Mouse (Mus musculus) thymus, adult 2 months (tissue): Measurements from ENCODE around the gene Cfap221.

Experiments
- CTCF ChIP-seq: fragments of 200-500 bp; IDR thresholded peaks from 2 replicates; pipeline ENCODE4 v1.5.1; 2012; ENCODE audit warnings: mild to moderate bottlenecking, control low read depth, low read length, moderate library complexity, borderline replicate concordance; ENCODE audit not compliant: control insufficient read depth, poor library complexity, insufficient read depth; ENCODE audit errors: extremely low read depth
- POLR2A ChIP-seq: fragments of 200-500 bp; IDR thresholded peaks from 2 replicates; pipeline ENCODE4 v1.6.1; 2012; ENCODE audit warnings: mild to moderate bottlenecking, low read length, control low read depth, moderate library complexity; ENCODE audit not compliant: control insufficient read depth, poor library complexity, insufficient read depth; ENCODE audit errors: extremely low read depth

GRCm38 (mm10) chr1:119931421-119932150 lies 65.4 kb downstream of the Cfap221 start:
- TF ChIP-seq CTCF: no peak
- no peak for TF ChIP-seq POLR2A
